Mouse (Mus musculus): ENCODE data around the gene Yod1.

DNA sequence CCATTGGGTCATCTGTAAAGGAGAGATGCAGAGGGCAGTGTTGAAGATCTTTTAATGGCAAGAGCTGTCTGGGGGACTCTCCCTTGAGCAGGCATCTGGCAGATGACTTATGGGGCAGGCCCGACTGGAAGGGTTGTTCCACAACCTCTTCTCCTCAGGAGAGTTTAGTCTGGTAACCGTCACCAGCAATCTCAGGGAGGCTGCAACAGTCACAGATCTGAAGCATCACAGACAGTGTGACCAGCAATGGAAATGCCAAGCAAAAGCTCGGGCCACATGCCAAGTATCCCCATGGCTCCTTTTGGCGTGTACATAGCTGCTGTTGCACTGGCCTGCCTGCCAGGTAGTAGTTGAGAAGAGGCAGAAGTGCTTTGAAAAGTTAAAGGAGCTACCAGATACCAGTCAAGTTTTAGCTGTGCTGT is 23.1 kb downstream of the Yod1 start:
- TF ChIP-seq CTCF (IDR thresholded peaks at IDR 0.05; ENCODE audit: control insufficient read depth, insufficient read depth, low read length) (no peak), POLR2A (IDR thresholded peaks at IDR 0.05; ENCODE audit: borderline replicate concordance, control insufficient read depth, low read depth, low read length) (no peak)

Measured in bone marrow, adult 2 months (tissue).